Mouse (Mus musculus) ES-E14 (cell line): ENCODE measurements at regions not wholly inside any gene's neighbourhood (a gene's known extent, or its start where the extent isn't known, plus 50 kb on each side); places are given as distances from the start of the nearest gene placed in this dataset.

ENCODE experiments used
- DNase-seq: peaks from one replicate; pipeline ENCODE4 v3.0.0-alpha.2; 2013; ENCODE audit warnings: low read depth, low spot score
- H3K27ac ChIP-seq: 2 replicates; pipeline ENCODE4 v1.5.1; 2012; ENCODE audit warnings: low read depth, mild to moderate bottlenecking, low read length, moderate library complexity, mixed read lengths; ENCODE audit not compliant: poor library complexity, insufficient read depth, severe bottlenecking
- H3K36me3 ChIP-seq: 2 replicates; pipeline ENCODE4 v1.6.1; 2012; ENCODE audit warnings: mild to moderate bottlenecking, low read length, moderate library complexity, mixed read lengths; ENCODE audit not compliant: control insufficient read depth, poor library complexity, insufficient read depth, severe bottlenecking
- H3K4me1 ChIP-seq, 2 experiments: fragments of 150-350 bp in 1 of 2; sonication (generic) in 1 of 2; 2 replicates each; pipeline ENCODE4 v1.6.1; 2012; ENCODE audit warnings: low read length in 2 of 2, mild to moderate bottlenecking in 1 of 2, mixed read lengths in 1 of 2; ENCODE audit not compliant: control insufficient read depth in 2 of 2, insufficient read depth in 2 of 2, poor library complexity in 1 of 2
- H3K4me3 ChIP-seq, 2 experiments: fragments of 150-350 bp in 1 of 2; sonication (generic) in 1 of 2; 2 replicates each; pipeline ENCODE4 v1.5.1; 2012; ENCODE audit warnings: low read length in 2 of 2, low read depth in 1 of 2, mild to moderate bottlenecking in 1 of 2, mixed read lengths in 1 of 2; ENCODE audit not compliant: insufficient read depth in 1 of 2, poor library complexity in 1 of 2, severe bottlenecking in 1 of 2
- H3K9ac ChIP-seq: 2 replicates; pipeline ENCODE4 v1.6.1; 2012; ENCODE audit warnings: low read depth, mild to moderate bottlenecking, low read length, mixed read lengths; ENCODE audit not compliant: poor library complexity, insufficient read depth, severe bottlenecking
- H3K9me3 ChIP-seq: fragments of 150-350 bp; sonication (generic); 2 replicates; pipeline ENCODE4 v1.6.1; 2012; ENCODE audit warnings: low read depth, mild to moderate bottlenecking, low read length; ENCODE audit not compliant: control insufficient read depth, insufficient read depth
- CHD2 ChIP-seq: IDR thresholded peaks from 2 replicates; pipeline ENCODE4 v1.6.1; 2014; ENCODE audit warnings: mild to moderate bottlenecking, low read depth, low read length, inconsistent platforms
- HCFC1 ChIP-seq: IDR thresholded peaks from 2 replicates; pipeline ENCODE4 v1.6.1; 2012; ENCODE audit warnings: low read length, inconsistent platforms, borderline replicate concordance; ENCODE audit not compliant: insufficient read depth
- MAFK ChIP-seq: IDR thresholded peaks from 2 replicates; pipeline ENCODE4 v1.6.1; 2014; ENCODE audit warnings: mild to moderate bottlenecking, low read depth, low read length, inconsistent platforms; ENCODE audit not compliant: insufficient read depth
- ZC3H11A ChIP-seq: IDR thresholded peaks from 2 replicates; pipeline ENCODE4 v1.6.1; 2012; ENCODE audit warnings: low read depth, mild to moderate bottlenecking, inconsistent platforms, low read length, borderline replicate concordance
- ZNF384 ChIP-seq: IDR thresholded peaks from 2 replicates; pipeline ENCODE4 v1.6.1; 2012; ENCODE audit warnings: low read depth, low read length, inconsistent platforms
- in situ Hi-C, 2 experiments: fragments of 600-800 bp; cut with MboI; formaldehyde crosslinking; loops; one replicate each; pipeline ENCODE4 v1.15.1; 2025; ENCODE audit warnings: low sequenced_read_pairs in 2 of 2, inconsistent platforms in 1 of 2; ENCODE audit not compliant: unreplicated experiment in 2 of 2

- no peak overlapping the region for H3K4me3 ChIP-seq
- in situ Hi-C loops: no loop called here
- no peaks in the 10 kb centered on the region for H3K9me3 ChIP-seq
- H3K27ac ChIP-seq: no peak overlapping the region
- TF ChIP-seq HCFC1: no peak
- TF ChIP-seq MAFK: no peak
- no peak for TF ChIP-seq CHD2
- no peak for TF ChIP-seq ZNF384
- TF ChIP-seq ZC3H11A: no peak
- no peak overlapping the region for H3K9ac ChIP-seq
- H3K36me3 ChIP-seq: no peaks in the 10 kb centered on the region
- no peaks in the 10 kb centered on the region for H3K4me1 ChIP-seq
- no peak for DNase-seq
Measured at GRCm38 (mm10) chr5:60049053-60049452, 1759.6 kb upstream of the G6pd2 start.

DNA sequence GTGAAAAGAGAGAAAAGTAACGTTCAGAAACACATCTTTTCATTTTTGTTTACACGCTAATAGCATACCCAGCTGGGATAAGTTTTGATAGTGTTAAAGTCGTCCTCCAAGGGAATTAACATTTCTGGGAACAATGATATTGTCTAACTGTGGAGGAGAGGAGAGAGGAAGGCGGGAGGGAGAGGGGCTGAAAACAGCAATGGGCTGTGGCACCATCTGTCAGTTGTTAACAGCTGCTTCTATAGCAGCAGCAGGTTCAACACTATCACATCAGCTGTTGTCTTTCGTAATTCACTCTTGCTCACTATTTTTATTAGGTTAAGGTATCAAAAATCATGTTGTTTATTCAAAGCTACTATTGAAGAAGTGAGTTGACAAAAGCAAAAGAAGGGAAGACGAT is 1747.4 kb upstream of the G6pd2 start:
- in situ Hi-C loops: no loop called here
- Histone ChIP-seq H3K4me3 (no peak overlapping the region), H3K9me3 (no peaks in the 10 kb centered on the region), H3K36me3 (no peaks in the 10 kb centered on the region), H3K9ac (no peak overlapping the region), H3K27ac (no peak overlapping the region), H3K4me1 (no peaks in the 10 kb centered on the region)
- no peak for DNase-seq
- TF ChIP-seq MAFK (no peak), ZC3H11A (no peak), ZNF384 (no peak), CHD2 (no peak), HCFC1 (no peak)
